Mouse (Mus musculus) hindbrain, embryonic 16.5 days (tissue): ENCODE results near the gene Pdia4. TPM values are rescaled to one million over a fixed set of nuclear protein-coding genes. Genes with fewer than 3 reads are reported as not detected.

ENCODE experiments used
- ATAC-seq: fragments of 200-750 bp; cut with Nextera tagmentation; 2 replicates; pipeline ENCODE4 v1.8.0; 2017; ENCODE audit warnings: moderate TSS enrichment, moderate library complexity
- H3K27ac ChIP-seq: fragments of 300-500 bp; sonication (generic); 2 replicates; pipeline ENCODE4 v1.5.1; 2014; ENCODE audit warnings: low read depth, mild to moderate bottlenecking, control low read depth, low read length, moderate library complexity
- H3K27me3 ChIP-seq: fragments of 300-500 bp; sonication (generic); replicated peaks from 2 replicates; pipeline ENCODE4 v1.6.1; 2014; ENCODE audit warnings: low read length; ENCODE audit not compliant: control insufficient read depth, insufficient read depth
- H3K36me3 ChIP-seq: fragments of 300-500 bp; sonication (generic); 2 replicates; pipeline ENCODE4 v1.6.1; 2014; ENCODE audit warnings: mild to moderate bottlenecking, low read length, moderate library complexity, mixed read lengths; ENCODE audit not compliant: control insufficient read depth, insufficient read depth
- H3K4me1 ChIP-seq: fragments of 300-500 bp; sonication (generic); 2 replicates; pipeline ENCODE4 v1.6.1; 2014; ENCODE audit warnings: low read depth, low read length; ENCODE audit not compliant: control insufficient read depth, insufficient read depth
- H3K4me2 ChIP-seq: fragments of 300-500 bp; sonication (generic); 2 replicates; pipeline ENCODE4 v1.6.1; 2014; ENCODE audit warnings: mild to moderate bottlenecking, low read length, control low read depth, moderate library complexity
- H3K4me3 ChIP-seq: fragments of 300-500 bp; sonication (generic); 2 replicates; pipeline ENCODE4 v1.5.1; 2014; ENCODE audit warnings: mild to moderate bottlenecking, low read length, control low read depth, moderate library complexity
- H3K9ac ChIP-seq: fragments of 300-500 bp; sonication (generic); 2 replicates; pipeline ENCODE4 v1.6.1; 2014; ENCODE audit warnings: low read depth, mild to moderate bottlenecking, control low read depth, low read length, moderate library complexity
- H3K9me3 ChIP-seq: fragments of 300-500 bp; sonication (generic); 2 replicates; pipeline ENCODE4 v1.6.1; 2014; ENCODE audit warnings: mild to moderate bottlenecking, low read length, moderate library complexity; ENCODE audit not compliant: control insufficient read depth
- WGBS: fragments of 180-500 bp; shearing (Covaris S2); extraction: QIAGEN DNeasy Blood & Tissue Kit; methylation state at CpG from one replicate; pipeline ENCODE4 v1.1.7; 2014; 5-methylcytosine and 5-hydroxymethylcytosine counted together
- polyA plus RNA-seq: library from polyadenylated mRNA; unstranded; fragments of >200 nt; fragmentation: Nextera tagmentation; extraction: Ambion mirVana; gene quantifications from 2 replicates; pipeline ENCODE4 v1.2.1, GENCODE M21; 2015

Gene Pdia4
- polyA plus RNA-seq, 1 experiment from 2014 or later: 142 TPM

DNA sequence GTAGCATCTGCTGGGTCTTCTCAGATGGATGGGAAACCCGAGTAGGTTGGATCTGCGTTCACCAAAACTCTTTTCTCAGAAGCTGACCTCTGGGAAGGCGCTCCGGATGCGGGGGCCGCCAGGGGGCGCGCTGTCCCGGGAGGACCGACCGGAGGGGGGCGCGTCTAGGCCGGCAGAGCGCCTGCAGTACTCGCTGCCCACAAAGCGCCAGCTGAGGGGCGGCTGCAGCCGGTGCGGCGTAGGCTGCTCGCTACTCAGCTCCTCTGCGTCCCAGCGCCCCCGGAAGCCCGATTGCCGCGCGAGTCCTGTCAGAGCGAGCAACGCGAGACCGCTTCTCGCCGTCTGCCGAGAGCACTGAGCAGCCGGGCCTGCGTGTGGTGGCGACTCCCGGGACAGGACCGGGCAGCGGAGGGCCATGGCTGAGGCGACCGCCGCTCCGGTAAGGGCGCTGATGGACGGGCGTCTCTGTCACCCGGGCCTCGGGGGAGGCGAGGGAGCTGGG lies 22.3 kb upstream of the Pdia4 start, which contains the start of gene Zfp398:
TSS of gene Zfp398 (plus strand) at position 180 of the 502 bp plus-strand sequence.
- Histone ChIP-seq H3K9me3 (no peaks in the 10 kb centered on the region), H3K9ac (peak within 1 kb of the TSS; percentile 92), H3K4me3 (peak within 1 kb of the TSS; percentile 96), H3K36me3 (no peaks in the 10 kb centered on the region), H3K27ac (peak within 1 kb of the TSS; percentile 98), H3K4me1 (peaks cover 16% of the 10 kb centered on the region), H3K27me3 (no peaks in the 10 kb centered on the region; the same call in 1 of the 2 replicates), H3K4me2 (peak within 1 kb of the TSS; percentile 79)
- ATAC-seq: peak; percentile 94
- WGBS: under 1% methylated on average over 37 of the region's 52 CpGs

DNA sequence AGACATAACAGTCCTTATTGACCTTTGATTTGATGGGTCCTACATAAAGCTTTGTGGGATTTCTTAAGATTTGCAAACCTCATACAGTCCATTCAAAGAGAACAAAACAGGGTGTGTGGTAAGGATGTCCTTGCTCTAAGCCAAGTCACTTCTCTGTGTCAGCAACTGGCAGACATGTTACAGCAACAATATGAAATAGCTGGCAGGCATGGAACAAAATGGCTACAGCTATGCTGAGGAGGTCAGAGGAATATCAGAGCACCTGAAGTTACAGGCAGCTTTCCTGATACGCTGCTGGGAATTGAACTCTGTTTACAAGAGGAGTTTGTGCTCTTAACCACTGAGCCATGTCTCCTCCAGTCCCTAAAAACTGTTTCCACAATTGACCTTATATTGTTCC lies 19.0 kb upstream of the Pdia4 start:
- H3K4me2 ChIP-seq: no peak overlapping the region
- ATAC-seq: no peak
- no peak overlapping the region for H3K9ac ChIP-seq
- WGBS: 61% methylated on average over 1 of the region's 1 CpGs
- H3K27me3 ChIP-seq: no peaks in the 10 kb centered on the region; the same call in 1 of the 2 replicates
- no peak overlapping the region for H3K4me3 ChIP-seq
- no peak overlapping the region for H3K27ac ChIP-seq
- H3K4me1 ChIP-seq: peaks cover 18% of the 10 kb centered on the region
- no peaks in the 10 kb centered on the region for H3K9me3 ChIP-seq
- H3K36me3 ChIP-seq: no peaks in the 10 kb centered on the region

DNA sequence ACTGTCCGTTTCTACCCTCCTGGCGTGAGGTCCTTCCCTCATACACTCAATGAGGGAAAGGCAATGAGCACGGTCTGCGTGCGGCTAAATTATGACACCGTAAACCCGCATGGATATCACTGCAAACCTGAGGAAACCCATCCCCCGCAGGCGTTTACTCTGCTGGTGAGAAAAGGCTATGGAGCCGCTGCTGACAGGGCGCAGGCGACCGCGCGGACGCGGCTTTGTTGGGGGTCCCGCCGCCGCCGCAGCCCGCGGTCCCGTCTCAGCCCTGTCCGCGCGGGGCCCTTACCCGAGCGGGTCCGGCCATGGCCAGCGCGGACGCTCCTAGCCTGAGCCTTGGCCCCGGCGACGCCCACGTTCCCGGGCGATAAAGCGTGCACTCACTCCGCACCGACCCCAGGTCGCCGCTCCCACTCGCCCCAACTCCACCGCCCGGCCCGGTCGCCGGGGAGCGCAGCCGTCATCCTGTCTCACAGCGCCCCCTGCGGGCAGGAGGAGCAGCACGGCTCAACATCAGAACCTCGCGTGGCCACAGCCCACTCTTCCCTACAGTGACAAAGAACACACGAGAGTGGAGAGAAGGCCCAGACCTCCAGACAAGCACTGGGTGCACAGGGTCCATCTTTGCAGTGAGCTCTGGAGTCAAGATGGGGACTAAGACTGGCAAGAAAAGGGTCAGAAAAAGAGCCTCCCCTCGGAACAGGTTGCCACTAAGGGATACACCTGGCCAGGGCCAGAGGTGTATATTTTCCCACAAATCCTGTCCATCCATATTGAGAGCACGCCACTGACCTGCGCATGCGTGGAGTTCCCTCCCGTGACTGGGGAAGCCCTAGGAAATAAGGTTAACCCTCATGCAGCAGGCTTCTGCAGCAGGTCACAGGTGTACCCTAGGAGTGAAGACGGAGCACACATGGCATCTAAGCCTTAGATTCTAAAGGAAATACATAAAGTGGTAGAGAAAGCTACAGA lies 17.2 kb upstream of the Pdia4 start, which contains the start of gene Zfp786:
TSS of gene Zfp786 (minus strand) at position 764 of the 975 bp plus-strand sequence.
- peaks cover 13% of the 10 kb centered on the region for H3K4me1 ChIP-seq
- no peaks in the 10 kb centered on the region for H3K9me3 ChIP-seq
- peak within 1 kb of the TSS; percentile 96 for H3K27ac ChIP-seq
- no peaks in the 10 kb centered on the region; the same call in 1 of the 2 replicates for H3K36me3 ChIP-seq
- 1% methylated on average over 63 of the region's 64 CpGs for WGBS
- H3K4me2 ChIP-seq: peak within 1 kb of the TSS; percentile 57
- H3K27me3 ChIP-seq: no peaks in the 10 kb centered on the region; the same call in 1 of the 2 replicates
- H3K4me3 ChIP-seq: peak within 1 kb of the TSS; percentile 94
- ATAC-seq: peak; percentile 95
- peak within 1 kb of the TSS; percentile 98 for H3K9ac ChIP-seq

DNA sequence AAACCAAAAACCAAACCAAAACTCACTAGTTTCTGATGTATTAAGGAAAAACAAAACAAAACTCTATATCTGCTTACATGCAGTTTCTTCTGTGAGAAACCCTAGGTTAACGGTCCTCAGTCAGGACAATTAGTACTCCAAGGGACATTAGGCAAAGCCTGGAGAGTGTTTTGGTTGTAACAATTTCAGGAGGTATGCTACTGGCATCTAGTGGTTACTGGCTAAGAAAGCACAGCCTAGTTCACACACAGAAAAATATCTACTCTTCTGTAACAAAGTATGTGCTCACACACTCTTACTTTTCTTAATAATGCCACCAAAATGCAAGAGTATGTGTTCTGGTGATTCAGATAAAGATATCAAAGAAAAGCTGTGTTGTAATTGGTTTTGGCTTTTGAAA lies 15.7 kb upstream of the Pdia4 start:
- H3K27ac ChIP-seq: no peak overlapping the region
- H3K9ac ChIP-seq: no peak overlapping the region
- H3K27me3 ChIP-seq: no peaks in the 10 kb centered on the region; the same call in 1 of the 2 replicates
- peak overlapping the region; percentile 94 for H3K4me3 ChIP-seq
- 16% methylated on average over 1 of the region's 1 CpGs for WGBS
- peaks cover 13% of the 10 kb centered on the region for H3K4me1 ChIP-seq
- peaks cover 8% of the 10 kb centered on the region for H3K36me3 ChIP-seq
- H3K9me3 ChIP-seq: no peaks in the 10 kb centered on the region
- ATAC-seq: no peak
- peak overlapping the region; percentile 57 for H3K4me2 ChIP-seq

DNA sequence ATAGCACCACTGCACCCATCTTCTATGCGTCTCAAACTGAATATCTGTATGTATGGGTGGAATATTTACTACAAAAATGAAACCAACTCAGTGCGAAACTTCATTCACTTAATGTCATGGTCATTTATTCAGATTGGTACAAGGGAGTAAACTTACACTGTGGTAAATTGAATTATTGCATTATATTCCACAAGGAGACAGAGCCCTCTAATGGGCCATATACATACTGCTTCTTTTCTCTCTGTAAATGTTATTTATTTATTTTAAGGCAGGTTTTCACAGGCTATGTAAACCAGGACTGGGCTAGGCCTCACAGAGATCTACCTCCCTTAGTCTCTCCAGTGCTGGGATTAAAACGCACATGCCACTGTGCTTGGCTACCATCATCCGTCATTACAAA lies 14.2 kb upstream of the Pdia4 start:
- Histone ChIP-seq H3K9me3 (no peaks in the 10 kb centered on the region), H3K9ac (no peak overlapping the region), H3K36me3 (peaks cover 17% of the 10 kb centered on the region), H3K4me3 (no peak overlapping the region), H3K27ac (no peak overlapping the region), H3K4me1 (peaks cover 13% of the 10 kb centered on the region), H3K4me2 (no peak overlapping the region), H3K27me3 (no peaks in the 10 kb centered on the region)
- ATAC-seq: no peak
- 90% methylated on average over 4 of the region's 4 CpGs for WGBS

DNA sequence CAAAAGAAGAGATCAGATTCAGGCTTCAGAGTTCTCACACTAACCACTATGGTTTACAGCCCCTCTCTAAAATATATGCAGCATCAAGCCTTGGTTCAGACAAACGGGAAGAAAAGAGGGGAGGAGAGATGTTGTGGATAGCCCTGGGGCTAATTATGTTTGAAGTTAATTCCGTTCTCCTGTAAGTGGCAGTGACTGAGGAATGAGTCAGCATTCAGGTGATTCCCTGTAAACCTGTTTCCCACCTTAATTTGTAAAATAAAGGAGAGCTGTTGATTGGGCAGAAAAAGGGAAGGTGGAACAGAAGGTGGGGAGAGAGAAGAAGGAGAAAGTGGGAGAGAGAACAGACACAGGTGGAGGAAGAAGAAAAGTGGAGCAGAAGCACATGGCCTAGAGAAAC lies 11.0 kb upstream of the Pdia4 start:
- H3K4me1 ChIP-seq: peaks cover 6% of the 10 kb centered on the region
- no peak overlapping the region for H3K27ac ChIP-seq
- no peak overlapping the region for H3K4me3 ChIP-seq
- 75% methylated on average over 2 of the region's 2 CpGs for WGBS
- peaks cover 29% of the 10 kb centered on the region for H3K36me3 ChIP-seq
- no peak overlapping the region for H3K9ac ChIP-seq
- ATAC-seq: no peak
- no peaks in the 10 kb centered on the region for H3K27me3 ChIP-seq
- no peaks in the 10 kb centered on the region for H3K9me3 ChIP-seq
- no peak overlapping the region for H3K4me2 ChIP-seq

DNA sequence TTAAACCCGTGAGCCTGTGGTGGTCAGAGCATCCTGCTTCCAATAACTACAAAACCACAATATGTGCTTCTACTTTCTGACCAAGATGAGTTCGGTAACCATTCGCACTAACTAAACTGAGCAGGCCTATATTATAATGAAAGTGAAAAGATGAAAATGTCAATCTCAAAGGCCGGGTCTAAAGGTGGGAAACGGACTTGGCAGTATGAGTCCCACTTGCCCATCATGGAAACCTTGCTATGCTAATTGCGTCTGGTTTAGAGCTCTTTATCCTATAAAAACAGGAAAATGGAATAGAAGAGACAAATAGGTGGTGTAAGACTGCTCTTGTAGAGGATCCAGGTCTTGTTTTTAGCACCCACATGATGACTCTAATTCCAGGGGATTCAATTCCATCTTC lies 8.5 kb upstream of the Pdia4 start:
- WGBS: 97% methylated on average over 6 of the region's 6 CpGs
- H3K4me2 ChIP-seq: no peak overlapping the region
- H3K36me3 ChIP-seq: peaks cover 31% of the 10 kb centered on the region
- no peaks in the 10 kb centered on the region for H3K27me3 ChIP-seq
- no peak overlapping the region for H3K27ac ChIP-seq
- H3K9ac ChIP-seq: no peak overlapping the region
- H3K4me3 ChIP-seq: no peak overlapping the region
- H3K4me1 ChIP-seq: no peaks in the 10 kb centered on the region
- ATAC-seq: no peak
- H3K9me3 ChIP-seq: no peaks in the 10 kb centered on the region

DNA sequence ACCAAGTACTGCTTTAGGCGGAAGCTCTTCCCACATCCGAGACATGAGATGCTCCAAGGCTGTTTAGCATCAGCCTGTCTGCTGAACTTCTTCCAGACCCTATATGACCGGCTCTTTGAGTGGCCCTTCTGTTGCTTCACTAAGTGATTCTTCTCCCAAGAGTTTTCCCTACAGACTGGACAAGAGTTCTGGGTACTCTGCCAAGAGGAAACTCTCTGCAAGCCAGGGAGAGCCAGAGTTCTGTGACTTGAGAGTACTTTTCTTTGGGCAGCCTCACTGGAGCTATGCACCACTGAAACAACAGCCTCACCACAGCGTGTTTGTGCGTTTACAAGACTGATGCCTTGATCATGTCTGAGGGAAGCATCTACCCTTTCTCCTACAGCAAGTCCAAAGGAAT lies 8.0 kb upstream of the Pdia4 start:
- Histone ChIP-seq H3K4me1 (no peaks in the 10 kb centered on the region), H3K27me3 (no peaks in the 10 kb centered on the region), H3K4me3 (no peak overlapping the region), H3K4me2 (no peak overlapping the region), H3K27ac (no peak overlapping the region), H3K9ac (no peak overlapping the region), H3K9me3 (no peaks in the 10 kb centered on the region), H3K36me3 (peaks cover 31% of the 10 kb centered on the region)
- 96% methylated on average over 5 of the region's 5 CpGs for WGBS
- ATAC-seq: no peak

DNA sequence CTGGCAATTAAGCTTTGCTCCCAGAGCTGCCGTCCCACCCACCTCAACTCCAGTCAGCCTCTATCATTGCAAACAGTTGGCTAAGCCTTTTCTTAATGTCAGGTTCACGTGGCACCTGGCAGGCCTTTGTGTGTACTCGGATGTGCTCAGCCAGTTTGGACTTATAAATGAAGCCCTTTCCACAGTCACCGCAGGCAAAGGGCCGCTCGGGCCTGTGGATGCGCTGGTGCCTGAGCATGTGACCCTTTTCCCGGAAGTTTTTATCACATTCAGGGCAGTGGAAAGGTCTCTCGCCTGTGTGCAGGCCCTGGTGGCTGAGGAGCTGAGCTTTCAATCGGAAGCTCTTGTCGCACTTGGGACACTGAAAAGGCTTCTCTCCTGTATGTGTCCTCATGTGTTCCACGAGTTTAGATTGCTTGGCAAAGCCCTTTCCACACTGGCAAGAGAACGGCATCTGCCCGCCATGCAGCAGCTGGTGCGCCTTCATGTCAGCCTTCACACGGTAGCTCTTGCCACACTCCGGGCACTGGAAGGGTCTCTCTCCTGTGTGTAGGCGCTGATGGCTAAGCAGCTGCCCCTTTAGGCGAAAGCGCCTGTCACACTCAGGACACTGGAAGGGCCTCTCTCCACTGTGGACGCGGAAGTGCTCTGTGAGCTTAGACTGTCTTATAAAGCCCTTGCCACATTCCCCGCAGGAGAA lies 6.5 kb upstream of the Pdia4 start:
- peaks cover 29% of the 10 kb centered on the region for H3K36me3 ChIP-seq
- H3K4me2 ChIP-seq: no peak overlapping the region
- no peak overlapping the region for H3K9ac ChIP-seq
- no peaks in the 10 kb centered on the region for H3K27me3 ChIP-seq
- H3K27ac ChIP-seq: no peak overlapping the region
- no peak overlapping the region for H3K4me3 ChIP-seq
- no peaks in the 10 kb centered on the region for H3K9me3 ChIP-seq
- ATAC-seq: no peak
- 93% methylated on average over 23 of the region's 23 CpGs for WGBS
- no peaks in the 10 kb centered on the region for H3K4me1 ChIP-seq
